Mouse (Mus musculus): ENCODE results near the gene Utf1.

- TF ChIP-seq CTCF (IDR thresholded peaks at IDR 0.05; ENCODE audit: borderline replicate concordance, extremely low read depth, insufficient read depth, insufficient read length) (no peak), POLR2A (IDR thresholded peaks at IDR 0.05; ENCODE audit: borderline replicate concordance, extremely low read depth, insufficient read depth, insufficient read length, poor library complexity, severe bottlenecking) (no peak)
Measured at GRCm38 (mm10) chr7:139990864-139991394, 47.3 kb downstream of the Utf1 start.
